Mouse (Mus musculus): ENCODE data around the gene Gng3. TPM values are rescaled to one million over a fixed set of nuclear protein-coding genes. Genes with fewer than 3 reads are reported as not detected.

Gng3 gene
- polyA plus RNA-seq (2012; rRNA removed): 0.33 and 0.63 TPM in 2 replicates

GRCm38 (mm10) chr19:8839103-8839907 lies at the start of gene Gng3:
Gene Gng3 (minus strand): TSS chr19:8839194.
- peaks cover 6% of the 10 kb centered on the region for H3K36me3 ChIP-seq (ENCODE audit: control insufficient read depth, insufficient read depth, low read length)
- H3K27ac ChIP-seq (ENCODE audit: insufficient read depth, low read depth, low read length): no peak within 1 kb of the TSS
- TF ChIP-seq CTCF (IDR thresholded peaks at IDR 0.05; ENCODE audit: extremely low read depth, insufficient read length, insufficient replicate concordance, low read depth, low read length) (no peak), POLR2A (IDR thresholded peaks at IDR 0.05; ENCODE audit: low read depth, low read length) (no peak)
- peak within 1 kb of the TSS; percentile 95 for H3K4me3 ChIP-seq (ENCODE audit: low read depth, low read length)
- WGBS: 89% methylated on average over 11 of the region's 11 CpGs
- H3K27me3 ChIP-seq (ENCODE audit: control insufficient read depth, insufficient read depth, low read length): no peaks in the 10 kb centered on the region
- peaks cover 14% of the 10 kb centered on the region for H3K4me1 ChIP-seq (ENCODE audit: control insufficient read depth, insufficient read depth, insufficient read length, low read length)

- 12% methylated on average over 19 of the region's 19 CpGs for WGBS
- no peaks in the 10 kb centered on the region for H3K27me3 ChIP-seq (ENCODE audit: control insufficient read depth, insufficient read depth, low read length)
- H3K4me1 ChIP-seq (ENCODE audit: control insufficient read depth, insufficient read depth, insufficient read length, low read length): no peaks in the 10 kb centered on the region; the same call in 1 of the 2 replicates
- TF ChIP-seq CTCF (IDR thresholded peaks at IDR 0.05; ENCODE audit: extremely low read depth, insufficient read length, insufficient replicate concordance, low read depth, low read length) (no peak), POLR2A (IDR thresholded peaks at IDR 0.05; ENCODE audit: low read depth, low read length) (no peak)
- peaks cover 5% of the 10 kb centered on the region; the same call in 1 of the 2 replicates for H3K36me3 ChIP-seq (ENCODE audit: control insufficient read depth, insufficient read depth, low read length)
- peak overlapping the region; percentile 86 for H3K4me3 ChIP-seq (ENCODE audit: low read depth, low read length)
- peak overlapping the region; percentile 35 for H3K27ac ChIP-seq (ENCODE audit: insufficient read depth, low read depth, low read length)
Measured at GRCm38 (mm10) chr19:8887585-8888463, 48.8 kb upstream of the Gng3 start.

GRCm38 (mm10) chr19:8886916-8887584 lies 48.1 kb upstream of the Gng3 start:
- no peak overlapping the region for H3K4me3 ChIP-seq (ENCODE audit: low read depth, low read length)
- 59% methylated on average over 1 of the region's 1 CpGs for WGBS
- TF ChIP-seq POLR2A (IDR thresholded peaks at IDR 0.05; ENCODE audit: low read depth, low read length) (no peak), CTCF (IDR thresholded peaks at IDR 0.05; ENCODE audit: extremely low read depth, insufficient read length, insufficient replicate concordance, low read depth, low read length) (no peak)
- no peaks in the 10 kb centered on the region for H3K27me3 ChIP-seq (ENCODE audit: control insufficient read depth, insufficient read depth, low read length)
- no peaks in the 10 kb centered on the region; the same call in 1 of the 2 replicates for H3K4me1 ChIP-seq (ENCODE audit: control insufficient read depth, insufficient read depth, insufficient read length, low read length)
- H3K27ac ChIP-seq (ENCODE audit: insufficient read depth, low read depth, low read length): no peak overlapping the region
- peaks cover 5% of the 10 kb centered on the region; the same call in 1 of the 2 replicates for H3K36me3 ChIP-seq (ENCODE audit: control insufficient read depth, insufficient read depth, low read length)

GRCm38 (mm10) chr19:8883616-8884015 lies 44.6 kb upstream of the Gng3 start, which contains the start of the genes Lbhd1 and Gm49403:
Gene Lbhd1 (plus strand): TSS chr19:8883732.
Gene Gm49403 (plus strand): TSS chr19:8883930.
- Histone ChIP-seq H3K27ac (ENCODE audit: insufficient read depth, low read depth, low read length) (no peak within 1 kb of the TSS), H3K4me3 (ENCODE audit: low read depth, low read length) (no peak within 1 kb of the TSS), H3K4me1 (ENCODE audit: control insufficient read depth, insufficient read depth, insufficient read length, low read length) (no peaks in the 10 kb centered on the region; the same call in 1 of the 2 replicates), H3K36me3 (ENCODE audit: control insufficient read depth, insufficient read depth, low read length) (no peaks in the 10 kb centered on the region), H3K27me3 (ENCODE audit: control insufficient read depth, insufficient read depth, low read length) (no peaks in the 10 kb centered on the region)
- WGBS: 70% methylated on average over 3 of the region's 3 CpGs
- TF ChIP-seq POLR2A (IDR thresholded peaks at IDR 0.05; ENCODE audit: low read depth, low read length) (no peak), CTCF (IDR thresholded peaks at IDR 0.05; ENCODE audit: extremely low read depth, insufficient read length, insufficient replicate concordance, low read depth, low read length) (no peak)

- Histone ChIP-seq H3K4me3 (ENCODE audit: low read depth, low read length) (peak overlapping the region; percentile 84), H3K36me3 (ENCODE audit: control insufficient read depth, insufficient read depth, low read length) (peaks cover 5% of the 10 kb centered on the region), H3K27me3 (ENCODE audit: control insufficient read depth, insufficient read depth, low read length) (no peaks in the 10 kb centered on the region), H3K4me1 (ENCODE audit: control insufficient read depth, insufficient read depth, insufficient read length, low read length) (no peaks in the 10 kb centered on the region), H3K27ac (ENCODE audit: insufficient read depth, low read depth, low read length) (no peak overlapping the region)
- WGBS: 4% methylated on average over 3 of the region's 3 CpGs
- TF ChIP-seq POLR2A (IDR thresholded peaks at IDR 0.05; ENCODE audit: low read depth, low read length) (no peak), CTCF (IDR thresholded peaks at IDR 0.05; ENCODE audit: extremely low read depth, insufficient read length, insufficient replicate concordance, low read depth, low read length) (no peak)
Measured at GRCm38 (mm10) chr19:8881034-8881392, 42.0 kb upstream of the Gng3 start.

GRCm38 (mm10) chr19:8880311-8881033 lies 41.5 kb upstream of the Gng3 start, which contains the start of gene Uqcc3:
Gene Uqcc3 (minus strand): TSS chr19:8880923.
- peaks cover 9% of the 10 kb centered on the region for H3K36me3 ChIP-seq (ENCODE audit: control insufficient read depth, insufficient read depth, low read length)
- TF ChIP-seq POLR2A (IDR thresholded peaks at IDR 0.05; ENCODE audit: low read depth, low read length): peak; percentile 82; the same call in 1 of the 2 replicates
- TF ChIP-seq CTCF (IDR thresholded peaks at IDR 0.05; ENCODE audit: extremely low read depth, insufficient read length, insufficient replicate concordance, low read depth, low read length): no peak
- peak within 1 kb of the TSS; percentile 45 for H3K27ac ChIP-seq (ENCODE audit: insufficient read depth, low read depth, low read length)
- WGBS: under 1% methylated on average over 42 of the region's 42 CpGs
- no peaks in the 10 kb centered on the region for H3K4me1 ChIP-seq (ENCODE audit: control insufficient read depth, insufficient read depth, insufficient read length, low read length)
- H3K4me3 ChIP-seq (ENCODE audit: low read depth, low read length): peak within 1 kb of the TSS; percentile 84
- H3K27me3 ChIP-seq (ENCODE audit: control insufficient read depth, insufficient read depth, low read length): no peaks in the 10 kb centered on the region
